Mouse (Mus musculus): ENCODE data around the gene Glipr1l3. TPM values are rescaled to one million over a fixed set of nuclear protein-coding genes. Genes with fewer than 3 reads are reported as not detected.
"Not testable (repeated sequence)": the region's sequence is repeated elsewhere in the genome, so short reads cannot be mapped to it uniquely, and the experiment has no call there.

Glipr1l3 gene
- not detected in 2 replicates for total RNA-seq (2017)

DNA sequence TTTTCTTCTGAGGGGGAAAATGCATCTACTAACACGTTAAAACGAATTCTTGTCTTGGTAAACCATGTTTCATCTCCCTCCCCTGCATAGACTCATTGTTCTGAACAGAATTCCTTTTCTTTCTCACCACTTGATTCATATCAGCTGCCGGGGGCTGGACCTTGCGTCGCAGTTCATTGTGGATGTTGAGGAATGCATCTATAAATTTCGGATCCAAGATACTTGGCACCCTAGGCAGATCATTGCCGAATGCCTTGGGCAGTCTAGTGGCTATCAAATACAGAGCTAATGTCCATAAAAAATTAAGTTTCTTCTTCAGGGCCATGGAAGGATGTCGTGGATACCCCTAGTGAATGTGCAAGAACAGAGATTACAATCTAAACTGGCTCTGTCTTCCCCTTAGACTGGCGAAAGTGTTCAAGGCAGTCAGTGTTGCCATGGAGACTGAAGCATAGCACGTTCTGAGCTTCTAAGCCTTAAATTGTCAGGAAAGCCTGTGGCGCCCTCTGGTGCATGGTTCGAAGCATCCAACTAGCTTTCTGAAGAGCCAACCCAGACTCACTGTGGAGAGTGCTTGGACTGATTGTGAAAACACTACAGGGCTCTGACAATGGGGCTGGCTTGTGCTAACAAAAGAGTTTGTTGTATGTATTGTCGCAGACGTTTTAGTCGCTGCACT lies at the start of gene Glipr1l3:
Gene Glipr1l3, minus strand, starts transcription at position 446 of the 679 bp plus-strand sequence.
- ATAC-seq (replicated peaks in 1 of 2; ENCODE audit: insufficient read depth in 1 of 2, low FRiP score in 2 of 2, low TSS enrichment in 1 of 2, low read depth in 1 of 2, poor library complexity in 2 of 2, severe bottlenecking in 2 of 2) = peak; percentile 94 to 99

DNA sequence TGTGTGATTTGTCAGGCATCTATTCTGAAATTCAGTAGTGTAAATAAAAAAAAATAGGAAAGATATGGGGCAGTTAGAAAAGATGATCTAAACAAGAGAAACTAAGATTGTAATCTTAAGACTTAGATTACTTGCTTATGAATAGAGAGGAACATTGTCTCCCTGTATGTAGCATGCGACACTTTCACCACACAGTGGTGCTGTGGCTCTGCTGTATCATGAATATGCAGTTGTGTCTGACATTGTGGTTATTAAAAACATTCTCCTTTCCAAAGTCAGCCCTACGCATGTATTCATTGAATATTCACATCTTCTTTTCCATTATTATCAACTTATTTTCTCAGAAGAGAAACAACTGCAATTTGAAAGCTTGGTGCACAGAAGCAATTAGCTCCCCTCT lies 43.3 kb upstream of the Glipr1l3 start:
- ATAC-seq (replicated peaks in 1 of 2; ENCODE audit: insufficient read depth in 1 of 2, low FRiP score in 2 of 2, low TSS enrichment in 1 of 2, low read depth in 1 of 2, poor library complexity in 2 of 2, severe bottlenecking in 2 of 2) = peak; percentile 32 to 42; a peak in 1 of 4 replicates

DNA sequence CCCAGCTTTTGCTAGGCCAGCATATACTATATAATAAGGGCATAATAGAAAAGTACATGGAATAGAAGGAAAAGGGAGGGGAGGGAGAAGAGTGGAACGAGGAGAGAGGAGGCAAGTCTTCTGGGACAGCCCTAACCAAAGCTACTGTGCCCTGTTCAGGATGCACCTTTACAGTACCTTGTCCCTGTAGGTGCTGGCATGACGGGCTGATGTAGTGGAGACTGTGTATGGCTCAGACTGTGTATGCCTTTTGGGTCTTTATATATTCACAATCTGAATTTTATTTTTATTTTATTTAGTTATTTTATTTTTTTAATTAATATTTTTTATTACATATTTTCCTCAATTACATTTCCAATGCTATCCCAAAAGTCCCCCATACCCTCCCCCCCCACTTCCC lies 33.8 kb upstream of the Glipr1l3 start:
- ATAC-seq (replicated peaks in 1 of 2; ENCODE audit: insufficient read depth in 1 of 2, low FRiP score in 2 of 2, low TSS enrichment in 1 of 2, low read depth in 1 of 2, poor library complexity in 2 of 2, severe bottlenecking in 2 of 2) = not testable (repeated sequence)

DNA sequence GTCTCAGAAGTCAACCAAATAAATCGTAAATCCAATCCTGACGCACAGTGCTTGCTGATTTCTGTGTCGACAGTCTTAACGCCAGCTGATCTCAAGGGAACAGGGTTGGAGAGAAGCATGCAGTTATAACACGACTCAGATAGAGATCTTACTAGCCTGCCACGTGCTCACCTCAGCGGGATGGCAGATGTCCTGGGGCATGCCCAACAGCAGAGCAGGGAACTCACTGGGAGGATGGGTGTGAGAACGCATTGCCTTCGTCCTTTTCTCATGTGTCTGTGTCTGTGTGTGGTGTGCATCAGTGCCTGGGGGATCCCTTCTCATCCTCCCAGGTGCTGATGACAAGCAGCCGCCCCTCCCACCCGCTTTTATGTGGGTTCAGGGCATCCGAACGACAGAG lies 16.9 kb upstream of the Glipr1l3 start:
- ATAC-seq (replicated peaks in 1 of 2; ENCODE audit: insufficient read depth in 1 of 2, low FRiP score in 2 of 2, low TSS enrichment in 1 of 2, low read depth in 1 of 2, poor library complexity in 2 of 2, severe bottlenecking in 2 of 2) = not testable (repeated sequence)

DNA sequence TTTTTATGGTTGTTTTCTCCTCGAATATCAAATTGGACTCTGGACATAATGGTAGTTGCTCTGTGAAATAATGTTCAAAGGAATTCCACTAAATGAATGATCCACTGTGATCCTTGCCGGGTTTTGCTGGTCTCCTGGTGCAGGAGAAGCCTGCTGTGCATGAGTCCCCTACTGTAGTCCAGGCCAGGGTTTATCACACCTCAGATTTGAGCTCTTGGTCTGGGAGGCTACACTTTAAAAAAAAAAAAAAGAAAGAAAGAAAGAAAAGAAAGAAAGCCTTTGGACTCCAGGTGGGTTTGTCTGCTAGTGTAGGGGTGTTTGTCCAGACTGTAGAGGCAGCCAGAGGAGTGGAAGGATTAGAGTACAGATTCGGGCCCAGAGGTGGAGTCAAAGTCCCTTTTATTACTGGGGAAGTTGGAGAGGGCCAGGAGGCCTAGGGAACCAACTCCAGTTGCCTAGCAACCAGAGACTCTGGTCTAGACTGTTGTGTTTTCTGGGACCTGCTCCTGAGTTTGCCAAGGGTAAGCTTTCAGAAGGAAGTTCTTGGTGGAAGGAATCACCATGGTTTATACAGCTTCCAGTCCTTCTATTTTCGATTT lies 3.1 kb upstream of the Glipr1l3 start, which contains the start of gene Caps2:
Gene Caps2, plus strand, starts transcription at position 454 of the 599 bp plus-strand sequence.
- peak; percentile 52 to 60; a peak in 3 of 4 replicates for ATAC-seq (replicated peaks in 1 of 2; ENCODE audit: insufficient read depth in 1 of 2, low FRiP score in 2 of 2, low TSS enrichment in 1 of 2, low read depth in 1 of 2, poor library complexity in 2 of 2, severe bottlenecking in 2 of 2)

DNA sequence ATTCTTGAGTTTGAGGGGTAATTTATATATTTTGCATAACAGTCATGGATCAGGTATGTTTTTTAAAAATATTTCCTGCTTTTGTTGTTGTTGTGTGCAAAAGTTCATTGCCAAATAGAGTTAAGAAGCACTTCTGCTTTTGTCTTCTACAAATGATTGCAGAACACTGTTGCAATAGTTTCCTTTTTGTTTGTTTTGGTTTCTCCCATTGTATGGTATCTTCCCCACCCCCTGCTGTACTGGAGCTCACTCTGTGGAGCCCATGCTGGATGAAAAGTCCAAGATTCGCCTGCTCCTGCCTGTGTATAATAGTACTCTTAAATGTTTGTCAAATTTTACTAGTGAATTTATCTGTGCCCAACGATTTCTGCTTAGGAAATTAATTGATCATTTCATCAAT lies 20.3 kb downstream of the Glipr1l3 start:
- peak; percentile 80 to 81; a peak in 3 of 4 replicates for ATAC-seq (replicated peaks in 1 of 2; ENCODE audit: insufficient read depth in 1 of 2, low FRiP score in 2 of 2, low TSS enrichment in 1 of 2, low read depth in 1 of 2, poor library complexity in 2 of 2, severe bottlenecking in 2 of 2)

DNA sequence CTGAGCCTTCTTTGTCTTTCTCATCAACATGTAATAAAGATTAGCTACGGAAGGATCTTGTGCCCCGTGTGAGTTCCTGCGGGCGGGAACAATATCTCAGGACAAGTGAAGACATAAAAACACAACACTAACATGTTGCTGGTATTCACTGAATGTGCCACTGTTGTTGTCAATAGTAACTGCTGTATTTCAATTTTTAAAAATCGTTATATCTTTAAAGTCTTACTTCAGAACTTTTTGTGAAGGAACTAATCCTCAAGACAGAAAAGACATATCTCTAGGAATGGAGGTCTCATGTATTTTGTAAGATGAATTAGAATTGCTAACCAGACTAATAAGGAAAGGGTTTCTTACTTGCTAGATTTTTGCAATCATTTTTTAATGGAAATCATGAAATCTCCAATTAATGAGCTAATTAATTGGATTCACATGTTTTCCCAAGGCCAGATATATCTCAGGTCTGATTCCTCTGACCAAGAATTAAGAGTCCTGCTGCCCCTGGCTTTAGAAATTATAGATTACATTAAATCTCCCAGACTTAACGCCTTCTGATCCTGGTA lies 21.2 kb downstream of the Glipr1l3 start:
- ATAC-seq (replicated peaks in 1 of 2; ENCODE audit: insufficient read depth in 1 of 2, low FRiP score in 2 of 2, low TSS enrichment in 1 of 2, low read depth in 1 of 2, poor library complexity in 2 of 2, severe bottlenecking in 2 of 2) = peak; percentile 18 to 26; a peak in 1 of 4 replicates

DNA sequence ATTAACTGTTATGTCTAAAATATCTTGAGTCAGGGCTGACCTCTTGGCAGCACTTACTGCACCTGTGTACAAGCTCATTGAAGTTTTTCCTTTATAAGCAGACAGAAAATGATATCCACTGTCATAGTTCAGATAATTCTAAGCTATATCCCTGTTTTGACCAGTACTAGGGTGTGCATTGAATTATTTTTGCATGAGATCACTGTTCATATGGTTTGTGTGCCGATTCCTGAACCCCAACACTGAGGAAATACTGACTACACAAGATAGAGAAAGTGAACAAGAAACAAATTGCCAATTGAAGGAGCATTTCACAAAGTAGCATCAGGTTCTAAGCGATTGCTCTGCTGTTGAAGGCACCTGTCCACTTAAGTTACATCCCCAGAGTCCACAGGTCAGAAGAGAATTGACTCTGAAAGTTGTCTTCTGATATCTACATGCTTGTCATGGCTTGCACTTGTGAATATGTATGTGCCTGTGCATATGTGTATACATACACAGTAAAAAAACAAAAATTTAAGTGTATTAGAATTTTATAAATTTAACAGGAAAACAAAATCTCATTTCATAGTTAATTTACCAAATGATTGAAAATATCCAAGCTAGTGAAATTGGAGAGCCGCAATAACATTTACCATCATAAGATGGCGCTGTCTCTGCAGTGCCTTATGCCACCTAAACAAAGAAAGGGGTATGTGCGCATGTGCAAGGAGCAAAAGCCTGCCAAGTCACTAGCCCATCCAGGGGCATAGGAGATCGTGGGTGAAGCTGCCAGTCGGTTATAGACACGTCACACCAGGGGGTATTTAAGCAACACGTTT lies 21.9 kb downstream of the Glipr1l3 start:
- ATAC-seq (replicated peaks in 1 of 2; ENCODE audit: insufficient read depth in 1 of 2, low FRiP score in 2 of 2, low TSS enrichment in 1 of 2, low read depth in 1 of 2, poor library complexity in 2 of 2, severe bottlenecking in 2 of 2) = peak; percentile 71 to 83; a peak in 3 of 4 replicates

DNA sequence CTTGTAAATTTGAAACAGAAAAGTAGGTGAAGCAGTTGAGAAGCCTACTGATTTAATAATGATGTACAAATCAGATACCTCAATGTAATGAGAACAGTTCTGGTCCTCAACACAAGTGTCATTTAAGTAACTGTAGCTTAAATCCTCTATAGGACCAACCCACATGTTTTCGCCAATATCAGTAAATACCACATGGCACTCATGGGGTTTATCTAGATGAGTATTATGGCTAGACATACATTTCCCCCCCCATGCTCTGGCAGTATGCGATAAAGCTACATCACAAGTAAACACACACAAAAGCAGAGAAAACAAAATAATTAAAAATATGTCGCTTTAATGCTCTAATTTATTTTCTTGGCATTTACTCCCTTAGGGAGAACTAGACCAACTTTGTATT lies 27.9 kb downstream of the Glipr1l3 start:
- ATAC-seq (replicated peaks in 1 of 2; ENCODE audit: insufficient read depth in 1 of 2, low FRiP score in 2 of 2, low TSS enrichment in 1 of 2, low read depth in 1 of 2, poor library complexity in 2 of 2, severe bottlenecking in 2 of 2) = no peak

DNA sequence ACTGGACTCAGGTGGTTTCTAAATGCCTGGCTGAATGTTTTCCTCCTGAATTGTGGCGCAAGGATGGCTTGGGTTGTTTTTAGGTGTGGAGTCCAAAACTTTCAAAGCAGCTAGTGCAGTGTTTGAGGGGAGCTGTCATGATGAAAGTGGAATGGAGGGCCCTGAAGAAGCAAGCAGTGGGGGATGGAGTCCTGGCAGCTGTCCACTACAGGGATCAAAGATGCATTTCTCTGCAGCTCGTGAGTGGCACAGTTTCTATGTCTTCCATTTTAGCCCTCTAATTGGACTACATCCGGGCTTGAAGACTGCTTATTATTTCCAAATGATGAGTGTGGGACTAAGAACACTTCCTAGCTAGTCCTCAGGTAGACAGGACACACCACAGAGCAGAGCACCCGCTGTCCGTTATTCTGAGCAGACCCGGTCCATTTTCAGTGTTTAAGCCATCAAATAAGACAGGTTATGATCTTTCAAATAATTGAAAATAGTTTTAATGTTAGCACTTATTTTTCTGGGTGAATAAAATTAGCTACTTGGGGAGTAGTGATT lies 32.4 kb downstream of the Glipr1l3 start:
- not testable (repeated sequence) for ATAC-seq (replicated peaks in 1 of 2; ENCODE audit: insufficient read depth in 1 of 2, low FRiP score in 2 of 2, low TSS enrichment in 1 of 2, low read depth in 1 of 2, poor library complexity in 2 of 2, severe bottlenecking in 2 of 2)

DNA sequence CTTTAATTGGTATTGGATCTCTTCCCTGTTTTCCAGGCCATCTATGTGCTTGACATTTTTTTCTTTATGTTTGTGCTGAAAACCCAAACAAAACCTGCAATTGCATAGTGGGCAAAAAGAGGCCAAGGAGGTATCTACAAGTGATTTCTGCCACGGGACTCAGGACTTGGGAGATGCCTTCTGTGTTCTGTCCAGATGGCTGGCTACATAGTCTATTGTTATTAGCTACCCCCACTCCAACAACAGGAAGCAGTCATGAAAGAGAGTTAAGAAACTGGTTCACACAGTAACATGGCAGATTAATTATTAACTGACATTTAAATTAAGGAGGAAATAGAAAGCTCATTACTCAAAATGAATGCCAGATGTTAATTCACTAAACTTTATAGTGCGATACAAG lies 35.0 kb downstream of the Glipr1l3 start:
- not testable (repeated sequence) for ATAC-seq (replicated peaks in 1 of 2; ENCODE audit: insufficient read depth in 1 of 2, low FRiP score in 2 of 2, low TSS enrichment in 1 of 2, low read depth in 1 of 2, poor library complexity in 2 of 2, severe bottlenecking in 2 of 2)

DNA sequence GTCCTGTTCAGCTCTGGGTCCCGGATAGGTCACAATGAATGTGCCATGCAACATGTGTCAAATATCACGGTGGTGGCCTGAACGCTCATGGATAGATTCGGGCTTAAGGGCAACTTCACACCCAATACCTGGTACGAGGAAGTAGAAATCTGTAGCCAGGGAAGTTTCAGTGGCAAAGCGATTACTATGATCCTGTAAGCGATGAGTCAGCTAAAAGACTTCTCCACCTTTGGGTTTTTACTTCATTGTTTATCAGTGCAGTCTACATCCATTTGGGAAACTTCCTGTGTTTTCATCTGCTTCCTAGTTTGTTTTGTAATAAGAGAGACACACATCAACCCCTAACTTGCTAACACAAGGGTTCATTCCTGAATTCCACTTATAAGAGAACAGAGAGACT lies 49.7 kb downstream of the Glipr1l3 start:
- no peak for ATAC-seq (replicated peaks in 1 of 2; ENCODE audit: insufficient read depth in 1 of 2, low FRiP score in 2 of 2, low TSS enrichment in 1 of 2, low read depth in 1 of 2, poor library complexity in 2 of 2, severe bottlenecking in 2 of 2)

DNA sequence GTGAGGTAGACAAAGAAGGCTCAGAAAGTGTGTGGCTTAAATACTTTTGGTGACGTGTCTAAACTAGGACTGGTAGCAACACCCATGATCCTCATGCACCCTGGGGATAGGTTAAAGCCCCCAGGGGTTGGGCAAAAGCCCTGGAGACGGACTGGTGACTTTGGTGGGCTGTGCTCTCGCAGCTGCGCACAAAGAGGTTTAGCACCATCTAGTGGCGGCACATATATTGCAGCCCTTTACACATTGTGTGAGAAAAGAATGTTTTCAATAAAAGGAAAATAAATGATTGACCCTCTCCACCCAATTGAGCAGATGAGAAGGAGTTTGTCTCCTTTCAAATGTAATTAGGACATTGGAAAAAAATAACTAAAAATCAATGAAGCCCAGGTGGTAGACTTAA lies 54.3 kb downstream of the Glipr1l3 start:
- ATAC-seq (replicated peaks in 1 of 2; ENCODE audit: insufficient read depth in 1 of 2, low FRiP score in 2 of 2, low TSS enrichment in 1 of 2, low read depth in 1 of 2, poor library complexity in 2 of 2, severe bottlenecking in 2 of 2) = not testable (repeated sequence)

Other genes starting within 250 kb of the Glipr1l3 start
- 56.5 and 59.9 TPM in 2 replicates for gene Krr1, start 187.7 kb downstream of the Glipr1l3 start, total RNA-seq (2017)
- 334 and 380 TPM in 2 replicates for gene Glipr1, start 157.7 kb downstream of the Glipr1l3 start, total RNA-seq (2017)
- not detected in 2 replicates for gene Glipr1l1, start 100.1 kb downstream of the Glipr1l3 start, total RNA-seq (2017)
- not detected in 2 replicates for gene Glipr1l2, start 77.0 kb downstream of the Glipr1l3 start, total RNA-seq (2017)
- 0.38 TPM in 1 of 2 replicates, not detected in the other for gene Caps2, start 3.3 kb upstream of the Glipr1l3 start, total RNA-seq (2017)
- gene Kcnc2, start 110.8 kb upstream of the Glipr1l3 start, total RNA-seq (2017) = not detected in 2 replicates